Comparison of ENCODE assay signal across 15 mouse cellular contexts in genomic region chr5:35907090-35907489, GRCm38 (mm10). TPM values are rescaled to one million over a fixed set of nuclear protein-coding genes. Genes with fewer than 3 reads are reported as not detected.
DNase-seq lines count a peak whose midpoint lies in the region; ATAC-seq and TF ChIP-seq lines count a peak whose summit lies in the region.
"Had no signal": no experiment of that assay in that cellular context is flagged by ENCODE, and none has a peak within 500 bp of the region (broad histone marks: within the 10 kb centered on the region; RNA-seq: fewer than 3 reads in every experiment).

No protein-coding gene starts in this region.

- no peak overlapping the region for H3K9ac ChIP-seq in kidney, embryonic 14.5 days (ENCODE audit: low read depth, low read length)
- no peak overlapping the region for H3K9ac ChIP-seq in lung, postnatal 0 days (replicated peaks; ENCODE audit: low read depth)
- H3K9ac ChIP-seq: liver, embryonic 15.5 days had no signal

- no peaks in the 10 kb centered on the region for H3K27me3 ChIP-seq in kidney, embryonic 14.5 days (ENCODE audit: control insufficient read depth, insufficient read depth, low read length)
- no peaks in the 10 kb centered on the region for H3K27me3 ChIP-seq in kidney, adult 2 months (replicated peaks; ENCODE audit: control insufficient read depth, insufficient read depth, low read length)
- H3K27me3 ChIP-seq in lung, postnatal 0 days (replicated peaks; ENCODE audit: insufficient read depth, low read length) = no peaks in the 10 kb centered on the region
- no peaks in the 10 kb centered on the region for H3K27me3 ChIP-seq in myocyte (ENCODE audit: control insufficient read depth, insufficient read depth, insufficient read length)
- H3K27me3 ChIP-seq: liver, embryonic 15.5 days had no signal

- H3K4me3 ChIP-seq in gastrocnemius, adult 2 months = no peak overlapping the region
- no peak overlapping the region for H3K4me3 ChIP-seq in kidney, embryonic 14.5 days (ENCODE audit: low read length)
- no peak overlapping the region for H3K4me3 ChIP-seq in kidney, adult 2 months (ENCODE audit: insufficient read depth, low read depth, low read length)
- no peak overlapping the region for H3K4me3 ChIP-seq in lung, postnatal 0 days (ENCODE audit: low read depth, low read length)
- H3K4me3 ChIP-seq in myocyte = no peak overlapping the region
- H3K4me3 ChIP-seq: liver, embryonic 15.5 days had no signal

- no peak for ATAC-seq in kidney, embryonic 14.5 days (ENCODE audit: low FRiP score, low TSS enrichment)
- no peak for ATAC-seq in lung, postnatal 0 days
- ATAC-seq: inflammation-experienced regulatory T-cells, adult 6 months had no signal

- intact Hi-C loops in gastrocnemius, adult 2 months (cut with DNase I) = no loop called here
- intact Hi-C loops in gastrocnemius, postnatal 14 days (cut with DNase I; ENCODE audit: low total_unique reads) = no loop called here

- H3K9me3 ChIP-seq in kidney, embryonic 14.5 days (ENCODE audit: control insufficient read depth, low read length) = no peaks in the 10 kb centered on the region
- no peaks in the 10 kb centered on the region for H3K9me3 ChIP-seq in lung, postnatal 0 days (ENCODE audit: low read length)
- H3K9me3 ChIP-seq: liver, embryonic 15.5 days had no signal

- TF ChIP-seq EP300 in lung, postnatal 0 days (IDR thresholded peaks at IDR 0.05) = no peak

- H3K4me2 ChIP-seq in kidney, embryonic 14.5 days (replicated peaks; ENCODE audit: low read depth, low read length) = no peak overlapping the region
- H3K4me2 ChIP-seq in lung, postnatal 0 days (replicated peaks; ENCODE audit: low read depth, low read length) = no peak overlapping the region
- H3K4me2 ChIP-seq in myocyte (ENCODE audit: low read depth) = peak overlapping the region; percentile 72
- H3K4me2 ChIP-seq: liver, embryonic 15.5 days had no signal

- no peak for TF ChIP-seq POLR2A in kidney, adult 2 months (IDR thresholded peaks at IDR 0.05; ENCODE audit: low read depth, low read length)
- no peak for TF ChIP-seq POLR2A in myocyte (IDR thresholded peaks at IDR 0.05; ENCODE audit: insufficient read length, low read depth)

- no peak for DNase-seq in gastrocnemius, adult 2 months
- no peak for DNase-seq in gastrocnemius, postnatal 14 days
- no peak for DNase-seq in kidney, adult 2 months
- peak; percentile 29 for DNase-seq in lung, postnatal 0 days (ENCODE audit: low spot score)
- no peak for DNase-seq in lung, postnatal 14 days
- no peak for DNase-seq in right cerebral cortex, adult 18-20 months
- DNase-seq: adrenal gland, postnatal 14 days; cerebellum, adult 2 months; kidney, postnatal 36 days; layer of hippocampus, postnatal 36 days; right cerebral cortex, postnatal 25 days had no signal

- H3K79me2 ChIP-seq in myocyte (ENCODE audit: control insufficient read depth, insufficient read depth) = peaks cover 81% of the 10 kb centered on the region

- no peak overlapping the region for H3ac ChIP-seq in myocyte (ENCODE audit: control insufficient read depth, insufficient read length)

- H3K36me3 ChIP-seq in kidney, embryonic 14.5 days (ENCODE audit: control insufficient read depth, insufficient read depth, low read length) = no peaks in the 10 kb centered on the region
- H3K36me3 ChIP-seq in kidney, adult 2 months (ENCODE audit: control insufficient read depth, insufficient read depth, low read length) = no peaks in the 10 kb centered on the region
- H3K36me3 ChIP-seq in lung, postnatal 0 days (ENCODE audit: insufficient read depth, low read length) = no peaks in the 10 kb centered on the region
- H3K36me3 ChIP-seq in myocyte (ENCODE audit: control insufficient read depth, insufficient read depth) = no peaks in the 10 kb centered on the region
- H3K36me3 ChIP-seq: liver, embryonic 15.5 days had no signal

- TF ChIP-seq CTCF in gastrocnemius, adult 2 months (IDR thresholded peaks at IDR 0.05) = no peak
- TF ChIP-seq CTCF in kidney, adult 2 months (conservative IDR thresholded peaks at IDR 0.05; ENCODE audit: insufficient read depth, insufficient read length, low read depth, low read length) = no peak
- TF ChIP-seq CTCF in lung, postnatal 0 days (IDR thresholded peaks at IDR 0.05) = no peak

- H3K27ac ChIP-seq in gastrocnemius, adult 2 months = peak overlapping the region; percentile 82
- H3K27ac ChIP-seq in kidney, embryonic 14.5 days (ENCODE audit: low read depth, low read length) = peak overlapping the region; percentile 21; the same call in 1 of the 2 replicates
- no peak overlapping the region; the same call in none of the 2 replicates for H3K27ac ChIP-seq in kidney, adult 2 months (ENCODE audit: insufficient read depth, low read depth, low read length)
- peak overlapping the region; percentile 20; the same call in 1 of the 2 replicates for H3K27ac ChIP-seq in lung, postnatal 0 days (ENCODE audit: low read length)
- H3K27ac ChIP-seq: liver, embryonic 15.5 days had no signal

- H3K4me1 ChIP-seq in kidney, embryonic 14.5 days (ENCODE audit: control insufficient read depth, insufficient read depth, low read length) = peaks cover 62% of the 10 kb centered on the region
- H3K4me1 ChIP-seq in kidney, adult 2 months (ENCODE audit: control insufficient read depth, insufficient read depth, low read length) = peaks cover 32% of the 10 kb centered on the region
- H3K4me1 ChIP-seq in lung, postnatal 0 days (ENCODE audit: insufficient read depth, low read depth, low read length) = peaks cover 22% of the 10 kb centered on the region; the same call in 1 of the 2 replicates
- H3K4me1 ChIP-seq: liver, embryonic 15.5 days had no signal

- WGBS in kidney, embryonic 14.5 days = 49% methylated on average over 4 of the region's 4 CpGs
- WGBS in kidney, adult 2 months = 61% methylated on average over 4 of the region's 4 CpGs
- 62% methylated on average over 4 of the region's 4 CpGs for WGBS in lung, postnatal 0 days

TF ChIP-seq in myocyte, 11 proteins besides CTCF, POLR2A, EP300 and RAD21:
- no peak for TF ChIP-seq SRF (IDR thresholded peaks at IDR 0.05; ENCODE audit: control insufficient read depth, insufficient read length, low read depth)
- TF ChIP-seq MAX (IDR thresholded peaks at IDR 0.05; ENCODE audit: low read depth) = no peak
- no peak for TF ChIP-seq CEBPB (IDR thresholded peaks at IDR 0.05; ENCODE audit: insufficient read depth, poor library complexity, severe bottlenecking)
- no peak for TF ChIP-seq USF1 (IDR thresholded peaks at IDR 0.05; ENCODE audit: low read depth)
- TF ChIP-seq E2F4 (IDR thresholded peaks at IDR 0.05; ENCODE audit: insufficient read depth) = no peak
- TF ChIP-seq MYOG (IDR thresholded peaks at IDR 0.05; ENCODE audit: control insufficient read depth in 1 of 3, insufficient read depth in 1 of 3, insufficient read length in 2 of 3, low read depth in 2 of 3) = no peak
- TF ChIP-seq POLR2AphosphoS2 (IDR thresholded peaks at IDR 0.05; ENCODE audit: insufficient read length, low read depth) = no peak
- TF ChIP-seq REST (IDR thresholded peaks at IDR 0.05; ENCODE audit: insufficient read depth, insufficient read length) = no peak
- TF ChIP-seq TCF3 (IDR thresholded peaks at IDR 0.05; ENCODE audit: insufficient read length, low read depth) = no peak
- TF ChIP-seq MYOD1 (IDR thresholded peaks at IDR 0.05; ENCODE audit: control insufficient read depth in 1 of 3, insufficient read length in 2 of 3, low read depth in 2 of 3) = no peak
- no peak for TF ChIP-seq TCF12 (IDR thresholded peaks at IDR 0.05; ENCODE audit: insufficient read depth, poor library complexity, severe bottlenecking)

RNA-seq across cellular contexts. Expression of gene Afap1, which starts 14.0 kb away (rescaled TPM):
- 1 to 10 TPM; 7.4 to 8.3 TPM for total RNA-seq in gastrocnemius, adult 2 months (2021)
- total RNA-seq in gastrocnemius, postnatal 14 days (2021) = 10 to 100 TPM; 11.0 to 14.5 TPM
- polyA plus RNA-seq in kidney, embryonic 14.5 days (2014; fragmentation: Nextera tagmentation; extraction: Ambion mirVana) = 16.8 and 23.6 TPM in 2 replicates
- 17.2 and 19.7 TPM in 2 replicates for polyA plus RNA-seq in kidney, adult 2 months (2012; rRNA removed)
- 12.9 and 14.7 TPM in 2 replicates for polyA plus RNA-seq in lung, postnatal 0 days (2015; fragmentation: Nextera tagmentation; extraction: Ambion mirVana)
- 12.4 TPM for polyA plus RNA-seq in myocyte (2012; fragmentation: generic; extraction: Trizol)
